Mouse (Mus musculus): ENCODE data around the gene Krt78. TPM values are rescaled to one million over a fixed set of nuclear protein-coding genes. Genes with fewer than 3 reads are reported as not detected.

The Krt78 gene
- total RNA-seq, 2 experiments from 2014 or later = not detected

DNA sequence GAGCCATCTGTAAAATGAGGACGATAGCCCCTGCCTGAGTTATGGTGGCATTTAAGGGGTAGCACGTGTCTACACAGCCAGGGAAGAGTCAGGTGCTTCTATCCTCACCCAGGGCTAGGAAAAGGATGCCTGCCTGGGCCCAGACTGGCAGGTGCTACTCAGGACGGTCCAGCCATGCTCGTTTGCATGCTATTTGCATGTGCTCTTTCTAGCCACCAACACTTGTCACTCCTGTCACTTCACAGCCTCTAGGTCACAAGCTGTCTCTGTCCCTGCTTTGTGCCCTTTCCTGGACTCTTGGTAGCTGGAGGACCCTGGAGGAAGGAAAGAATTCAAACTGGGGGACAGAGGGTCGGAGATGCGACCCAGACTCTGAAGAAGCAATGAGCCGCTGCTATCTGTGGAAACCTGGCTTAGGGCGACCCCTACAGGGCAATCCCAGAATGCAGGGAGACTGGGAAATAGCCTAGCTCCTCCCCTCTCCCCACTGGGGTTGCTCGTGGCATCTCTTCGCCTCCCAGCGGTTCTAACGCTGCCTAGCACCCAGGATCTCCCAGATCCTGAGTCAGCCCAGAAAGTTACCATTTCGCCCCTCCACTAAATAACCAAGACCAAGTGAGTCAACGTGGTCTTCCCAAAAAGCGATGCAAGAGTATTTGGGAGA is 19.5 kb upstream of the Krt78 start:
- peak; percentile 93 to 94 for DNase-seq

DNA sequence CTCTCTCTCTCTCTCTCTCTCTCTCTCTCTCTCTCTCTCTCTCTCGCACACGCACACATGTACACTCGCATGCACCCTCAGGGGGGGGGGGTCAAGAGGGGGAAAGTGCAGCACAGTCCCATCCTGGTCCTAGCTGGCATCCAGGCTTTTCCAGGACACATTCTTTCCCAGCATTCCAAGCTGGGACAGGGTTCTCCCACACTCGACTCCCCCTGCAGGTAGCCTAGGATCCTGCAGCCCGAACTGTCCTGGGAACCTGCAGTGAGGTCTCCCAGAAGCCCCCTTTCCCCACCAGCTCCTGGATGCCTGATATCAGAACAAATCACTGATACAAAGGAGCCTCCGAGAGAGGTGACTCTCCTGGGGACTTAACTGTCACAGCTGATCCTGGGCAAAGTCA is 16.4 kb upstream of the Krt78 start:
- peak; percentile 58 to 62 for DNase-seq

DNA sequence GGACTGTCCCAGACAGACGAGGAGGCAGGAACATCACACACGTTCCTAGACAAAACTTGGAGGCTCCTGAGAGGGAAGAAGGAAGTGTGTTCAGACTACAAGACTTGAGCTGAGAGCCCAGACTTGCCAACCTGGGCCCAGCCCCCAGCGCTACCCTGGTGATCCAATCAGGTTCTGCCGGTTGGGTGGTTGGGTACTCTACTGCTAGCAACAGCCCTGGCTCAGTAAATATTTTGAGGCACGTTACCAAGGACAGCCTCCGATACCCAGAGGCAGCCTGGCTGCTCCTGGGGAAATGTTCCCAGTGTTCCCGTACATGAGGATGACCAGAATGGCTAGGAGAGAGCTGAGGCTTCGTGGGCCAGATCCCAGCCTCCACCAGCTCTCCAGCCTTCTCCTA is 12.7 kb upstream of the Krt78 start:
- DNase-seq = no peak

DNA sequence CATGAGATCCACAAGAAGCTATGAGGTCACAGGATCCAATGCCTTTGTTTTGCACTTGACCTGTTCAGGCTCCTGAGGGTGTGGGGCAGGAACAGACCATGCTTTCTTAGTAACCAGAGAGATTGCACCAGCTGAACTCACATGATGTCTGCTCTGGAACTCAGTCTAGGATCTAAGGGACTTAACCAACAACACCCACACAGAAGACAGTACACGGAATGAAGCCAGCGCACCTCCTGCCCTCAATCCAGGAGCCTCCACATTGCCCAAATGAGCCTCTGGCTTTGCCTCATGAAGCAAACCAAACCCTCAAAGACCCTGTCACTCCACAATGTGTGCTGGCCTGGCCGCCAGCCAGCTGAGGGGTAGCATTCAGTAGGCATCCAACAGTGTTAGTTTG is 4.8 kb upstream of the Krt78 start:
- DNase-seq = no peak

DNA sequence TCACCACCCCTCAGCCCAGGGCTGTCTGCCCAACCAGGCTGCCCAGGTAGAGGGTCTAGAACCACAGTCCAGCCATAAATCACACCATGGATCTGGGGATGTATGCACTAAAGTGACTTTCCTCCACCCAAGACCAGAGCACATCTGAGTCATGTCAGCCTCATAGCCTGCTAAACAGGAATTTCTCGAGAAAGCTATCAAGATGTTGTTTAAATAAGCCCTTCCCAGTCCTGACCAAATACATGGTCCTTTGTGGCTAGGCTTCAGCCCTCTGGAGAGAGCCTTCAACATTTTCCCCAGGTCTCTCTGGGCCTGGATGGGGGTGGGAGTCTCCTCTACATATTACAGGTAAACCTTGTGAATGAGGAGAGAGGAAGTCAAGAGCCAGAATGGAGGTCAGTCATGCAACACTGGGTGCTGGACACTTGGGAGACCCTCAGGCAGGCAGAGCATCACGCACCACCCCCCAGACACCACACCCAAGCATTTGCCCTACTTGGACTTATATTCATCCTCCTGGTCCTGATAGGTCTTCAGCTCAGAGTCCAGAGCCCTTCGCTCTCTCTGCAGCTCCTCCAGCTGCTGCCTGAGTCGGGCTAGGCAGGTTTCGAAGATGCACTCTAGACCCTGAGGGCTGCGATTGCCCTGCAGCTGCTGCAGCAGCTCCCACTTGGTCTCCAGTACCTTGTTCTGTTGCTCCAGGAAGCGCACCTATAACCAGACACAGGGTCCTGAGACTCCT is 1.2 kb downstream of the Krt78 start:
- DNase-seq = no peak

DNA sequence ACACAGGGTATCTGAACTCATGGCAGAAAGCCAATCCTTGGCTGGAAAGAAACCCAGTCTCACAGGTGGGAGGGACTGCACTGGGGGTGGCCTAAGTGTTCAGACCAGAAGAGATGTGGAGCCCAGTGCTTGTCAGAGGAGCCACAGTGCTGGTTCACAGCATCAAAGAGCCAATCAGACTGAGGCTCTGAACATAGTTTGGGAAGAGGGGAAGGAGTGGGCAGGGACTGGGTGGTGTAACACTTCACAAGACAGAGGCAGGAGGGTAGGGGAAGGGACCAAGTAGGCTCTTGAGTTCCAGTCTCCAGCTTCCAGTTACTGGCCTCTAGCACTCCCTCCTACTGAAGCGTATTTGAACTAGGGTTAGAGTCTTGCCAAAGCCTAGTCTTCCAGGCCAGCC is 8.7 kb downstream of the Krt78 start:
- DNase-seq = no peak

DNA sequence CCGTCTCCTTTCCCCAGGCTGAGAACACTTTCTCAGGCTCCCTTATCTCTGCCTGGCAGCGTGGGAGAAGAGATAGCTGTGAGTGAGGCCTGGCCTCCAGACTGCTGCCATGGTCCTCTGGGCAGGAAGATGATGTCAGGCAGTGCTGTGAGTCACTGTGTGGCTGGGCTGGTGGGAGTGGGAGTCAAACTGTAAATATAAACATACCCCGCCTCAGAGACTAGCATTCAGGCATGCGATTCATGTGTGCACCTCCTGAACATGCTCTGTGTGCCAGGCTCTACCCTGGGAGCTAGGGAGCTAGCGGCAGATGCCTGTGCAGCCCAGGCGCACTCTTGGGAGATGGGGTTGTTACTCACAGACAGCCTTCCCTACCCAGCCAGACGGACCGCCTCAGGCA is 12.1 kb downstream of the Krt78 start:
- DNase-seq = peak in 1 of 2 experiments; percentile 21

DNA sequence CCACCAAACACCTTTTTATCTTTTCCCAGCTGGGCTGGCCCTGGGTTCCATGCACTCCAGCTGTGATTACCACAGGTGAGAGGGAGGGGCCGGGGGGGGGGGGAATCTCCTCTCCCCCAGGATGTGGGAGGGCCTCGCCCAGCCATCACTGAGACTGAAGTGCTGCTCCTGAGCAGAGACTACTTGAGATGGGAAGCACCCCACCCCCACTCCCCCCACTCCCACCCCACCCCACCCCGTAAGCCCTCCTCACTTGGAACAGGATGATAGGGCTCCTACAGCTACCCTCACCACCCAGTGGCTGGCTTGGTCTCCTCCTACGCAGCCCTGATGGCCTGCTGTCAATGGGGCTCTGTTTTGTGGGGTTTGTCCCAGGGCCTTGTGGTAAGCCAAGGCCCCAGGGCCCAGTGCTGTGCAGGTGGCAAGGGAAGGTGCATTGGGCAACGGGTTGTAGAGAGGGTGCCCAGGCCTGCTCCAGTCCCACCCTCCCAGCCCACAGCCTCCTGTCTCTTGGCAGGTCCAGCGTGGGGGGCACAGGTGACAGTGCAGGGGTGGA is 13.7 kb downstream of the Krt78 start, which contains the start of gene Krt79:
TSS of gene Krt79 (minus strand) at position 51 of the 556 bp plus-strand sequence.
- DNase-seq = no peak

DNA sequence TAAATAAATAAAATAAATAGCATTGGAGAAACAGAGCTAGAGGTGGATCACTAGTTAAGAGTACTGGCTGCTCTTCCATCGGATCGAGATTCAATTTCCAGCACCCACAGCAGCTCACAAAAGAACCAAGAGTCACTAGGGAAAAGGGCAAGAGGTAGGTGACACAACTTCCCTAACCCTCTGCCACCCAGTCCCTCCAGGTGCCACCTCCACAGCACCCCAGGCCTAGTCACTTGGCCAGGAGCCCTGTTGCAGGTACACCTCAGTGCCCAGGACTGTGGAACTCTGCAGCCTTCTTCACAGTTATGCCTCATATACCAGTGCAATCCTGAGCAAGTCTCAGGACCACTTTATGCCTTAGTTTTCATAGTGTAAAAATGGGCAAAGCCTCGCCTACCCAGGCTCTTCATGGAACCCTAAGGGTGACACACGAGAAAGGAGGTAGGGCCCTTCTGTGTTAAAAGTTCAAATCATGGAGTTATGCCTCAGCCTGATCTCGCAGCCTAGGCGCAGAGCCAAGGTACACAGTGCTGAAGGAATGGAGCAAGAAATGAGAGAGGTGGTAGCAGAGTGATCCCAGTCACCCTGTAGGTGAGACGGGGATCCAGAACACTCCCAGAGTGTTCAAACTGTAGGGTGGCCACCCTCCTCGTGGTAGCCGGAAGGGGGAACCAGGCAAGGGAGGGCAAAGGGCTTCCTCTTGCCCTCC is 15.3 kb downstream of the Krt78 start:
- peak in 1 of 2 experiments; percentile 43 for DNase-seq

DNA sequence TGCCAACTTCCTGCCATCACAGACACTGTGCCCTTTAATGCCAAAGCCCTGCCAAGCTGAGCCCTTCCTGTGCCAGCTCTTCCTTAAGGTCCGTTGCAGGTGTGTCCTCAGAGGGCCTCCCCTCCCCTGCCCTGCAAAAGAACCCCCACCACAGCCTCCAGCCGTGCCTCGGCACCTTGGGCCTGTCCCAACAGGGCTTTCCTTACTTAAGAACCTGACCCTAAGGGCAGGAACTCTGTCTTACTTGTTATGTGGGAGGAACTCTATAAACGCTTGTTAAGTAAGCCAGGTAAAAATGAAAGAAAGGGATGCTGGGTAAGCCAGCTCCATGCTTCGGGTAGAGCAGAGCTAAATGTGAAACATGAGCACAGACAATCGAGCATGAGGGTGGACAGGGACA is 21.1 kb downstream of the Krt78 start:
- no peak for DNase-seq

DNA sequence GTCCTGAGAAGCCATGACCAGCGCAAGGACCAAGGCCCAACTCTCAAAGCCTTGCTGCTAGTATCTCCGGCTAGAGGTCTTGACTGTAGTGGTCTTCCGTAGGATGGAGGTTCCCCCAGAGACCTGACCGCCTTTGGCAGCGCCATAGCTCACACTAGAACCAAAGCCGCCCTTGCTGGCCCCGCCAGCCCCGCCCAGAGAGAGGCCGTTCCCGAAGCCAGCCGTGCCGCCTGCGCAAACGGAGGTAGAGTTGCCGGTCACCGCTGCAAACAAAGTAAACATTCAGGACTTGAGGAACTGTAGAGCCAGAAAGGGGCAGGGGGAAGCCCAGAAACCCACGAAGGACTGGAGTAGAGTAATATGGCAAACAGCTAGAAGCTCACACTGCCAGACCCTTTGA is 24.4 kb downstream of the Krt78 start:
- DNase-seq = peak; percentile 66 to 72

DNA sequence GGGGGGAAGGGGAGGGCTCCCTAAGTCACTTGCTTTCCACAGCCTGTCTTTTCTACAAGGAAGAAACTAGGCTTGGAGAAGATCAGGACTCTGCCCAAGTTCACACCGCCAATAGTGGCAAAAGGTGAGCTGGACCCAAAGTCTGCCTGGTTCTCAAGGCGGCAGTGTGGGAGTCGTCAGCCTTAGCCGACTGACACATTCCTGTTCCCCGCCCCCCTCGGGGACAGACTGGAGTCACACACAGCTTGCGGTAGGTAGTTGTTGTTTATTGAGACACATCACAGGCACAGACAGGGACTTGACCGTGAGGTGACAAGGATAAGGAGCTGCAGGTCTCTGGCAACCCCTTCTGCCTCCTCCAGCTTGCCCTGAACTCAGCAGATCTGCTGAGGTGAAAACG is 25.0 kb downstream of the Krt78 start:
- peak in 1 of 2 experiments; percentile 53 for DNase-seq

DNA sequence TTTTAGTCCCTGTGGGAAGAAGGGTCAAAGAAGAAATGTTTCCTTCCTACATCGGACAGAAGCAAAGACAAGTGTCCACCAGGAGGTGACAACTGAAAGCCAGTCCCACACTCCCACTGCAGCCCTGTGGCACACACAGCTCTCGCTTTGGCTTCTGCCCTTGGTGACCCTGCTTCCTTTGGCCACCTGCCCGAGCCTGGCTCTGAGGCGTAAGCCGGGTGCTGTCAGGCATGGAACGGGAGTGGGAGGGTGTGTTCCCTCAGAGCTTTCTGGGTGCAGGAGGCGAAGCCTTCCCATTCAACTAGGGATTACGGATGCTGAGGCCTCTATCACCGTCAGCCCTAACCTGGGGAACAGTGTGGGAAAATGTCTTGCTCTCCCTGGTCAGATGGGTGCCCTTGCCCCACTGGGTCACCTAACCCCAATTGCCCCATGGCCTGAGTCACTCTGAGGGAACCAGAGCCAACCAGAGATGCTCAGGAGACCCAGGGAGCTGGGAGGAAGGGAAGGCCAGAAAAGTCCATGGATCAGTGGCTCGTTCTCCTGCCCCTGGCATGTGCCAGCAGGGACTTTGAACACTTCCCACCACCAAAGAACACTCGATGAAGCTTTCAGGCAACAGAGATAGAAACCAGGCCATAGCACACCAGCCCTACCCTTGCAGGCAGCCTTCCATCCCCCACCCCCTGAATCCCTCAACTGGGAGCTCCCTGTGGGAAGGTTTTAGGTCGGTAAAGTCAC is 26.6 kb downstream of the Krt78 start:
- DNase-seq = peak; percentile 64 to 70

DNA sequence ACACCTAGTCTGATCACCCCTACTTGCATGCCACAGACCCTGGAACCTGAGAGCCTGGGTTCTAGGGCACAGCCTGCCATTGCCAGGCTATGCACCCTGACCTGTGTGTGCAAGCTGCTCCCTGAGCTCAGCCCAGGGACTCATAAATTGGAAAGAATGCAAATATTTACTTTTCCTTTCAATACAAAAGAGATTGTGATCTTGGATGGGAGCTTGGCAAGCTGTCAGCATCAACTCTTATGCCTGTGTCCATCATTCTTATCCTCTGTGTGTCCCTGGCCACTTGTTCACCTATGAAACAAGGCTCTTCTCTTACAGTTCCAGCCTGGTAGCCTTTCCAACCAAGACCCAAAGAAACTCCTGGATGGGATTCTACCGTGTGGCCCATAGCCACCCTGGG is 29.0 kb downstream of the Krt78 start:
- no peak for DNase-seq

DNA sequence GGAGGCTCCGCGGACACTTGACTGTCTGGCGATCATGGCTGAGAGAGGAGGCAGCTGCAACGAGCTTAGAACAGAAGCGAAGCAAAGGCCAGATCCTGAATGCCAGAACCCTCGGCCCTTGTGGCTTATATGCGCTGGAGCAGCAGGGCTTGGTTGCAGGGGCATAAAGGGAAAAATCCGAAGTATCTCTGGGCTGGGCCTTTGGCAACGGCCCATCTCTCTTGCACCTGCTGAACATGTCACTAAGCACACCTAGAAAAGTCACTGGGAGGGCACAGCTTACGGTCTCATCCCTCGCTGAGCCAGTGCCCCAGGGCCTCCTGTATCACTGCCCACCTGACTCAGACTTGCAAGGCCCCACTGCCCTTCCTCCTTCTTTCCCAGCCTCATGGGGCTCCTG is 29.5 kb downstream of the Krt78 start, which contains the start of gene Krt4:
TSS of gene Krt4 (minus strand) at position 101 of the 400 bp plus-strand sequence.
- DNase-seq = no peak

DNA sequence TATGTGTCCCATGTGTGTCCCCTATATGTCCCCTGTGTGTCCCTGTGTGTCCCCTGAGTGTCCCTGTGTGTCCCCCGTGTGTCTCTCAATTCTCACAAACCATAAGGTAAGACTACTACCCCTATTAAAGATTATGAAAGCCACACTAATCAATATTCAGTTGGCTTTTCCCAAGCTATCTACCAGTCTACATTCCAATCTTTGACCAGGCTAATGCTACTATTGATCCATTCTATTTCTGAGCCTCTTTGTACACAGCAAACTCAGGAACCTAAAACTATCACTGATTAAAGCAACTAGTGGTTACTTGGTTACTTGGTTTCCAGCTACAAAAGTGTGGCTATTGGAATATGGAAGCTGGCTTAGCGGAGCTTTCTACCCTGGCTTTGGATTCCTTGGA is 31.8 kb downstream of the Krt78 start:
- no peak for DNase-seq

DNA sequence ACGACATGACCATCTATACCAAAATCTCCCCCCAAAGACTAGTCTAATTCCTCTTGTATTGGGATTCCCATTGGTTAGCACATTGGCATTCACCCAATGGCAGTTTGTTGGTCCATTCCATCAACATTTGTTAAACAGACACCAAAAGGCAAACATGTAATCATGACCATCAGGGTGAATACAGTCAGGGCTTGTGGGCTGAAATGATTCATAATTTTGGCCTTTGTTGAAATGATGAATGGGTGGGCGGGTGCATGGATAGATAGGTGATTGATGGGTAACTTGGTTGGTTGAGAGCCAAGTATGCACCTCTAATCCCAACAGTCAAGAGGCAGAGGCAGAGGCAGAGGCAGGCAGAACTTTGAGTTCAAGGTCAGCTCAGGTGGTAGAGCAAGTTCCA is 38.0 kb downstream of the Krt78 start:
- DNase-seq = no peak

DNA sequence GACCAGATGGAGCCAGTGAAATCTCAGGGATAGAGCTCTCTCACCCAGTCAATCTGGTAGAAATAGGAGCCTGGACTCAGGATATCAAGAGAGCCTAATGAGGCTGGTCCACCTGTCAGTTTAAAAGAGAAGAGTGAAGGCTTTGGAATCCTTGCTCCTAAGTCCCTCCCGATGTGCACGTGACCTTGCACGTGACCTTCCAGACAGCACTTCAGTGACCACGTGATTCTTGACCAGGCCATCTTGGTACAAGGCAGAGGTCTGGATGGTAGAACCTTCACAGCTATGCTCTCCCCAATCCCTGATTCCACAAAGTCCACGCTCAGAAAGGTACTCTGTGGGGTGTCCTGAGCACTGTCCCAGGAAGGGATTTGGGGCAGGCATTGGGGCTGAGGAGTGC is 49.2 kb downstream of the Krt78 start:
- no peak for DNase-seq

DNA sequence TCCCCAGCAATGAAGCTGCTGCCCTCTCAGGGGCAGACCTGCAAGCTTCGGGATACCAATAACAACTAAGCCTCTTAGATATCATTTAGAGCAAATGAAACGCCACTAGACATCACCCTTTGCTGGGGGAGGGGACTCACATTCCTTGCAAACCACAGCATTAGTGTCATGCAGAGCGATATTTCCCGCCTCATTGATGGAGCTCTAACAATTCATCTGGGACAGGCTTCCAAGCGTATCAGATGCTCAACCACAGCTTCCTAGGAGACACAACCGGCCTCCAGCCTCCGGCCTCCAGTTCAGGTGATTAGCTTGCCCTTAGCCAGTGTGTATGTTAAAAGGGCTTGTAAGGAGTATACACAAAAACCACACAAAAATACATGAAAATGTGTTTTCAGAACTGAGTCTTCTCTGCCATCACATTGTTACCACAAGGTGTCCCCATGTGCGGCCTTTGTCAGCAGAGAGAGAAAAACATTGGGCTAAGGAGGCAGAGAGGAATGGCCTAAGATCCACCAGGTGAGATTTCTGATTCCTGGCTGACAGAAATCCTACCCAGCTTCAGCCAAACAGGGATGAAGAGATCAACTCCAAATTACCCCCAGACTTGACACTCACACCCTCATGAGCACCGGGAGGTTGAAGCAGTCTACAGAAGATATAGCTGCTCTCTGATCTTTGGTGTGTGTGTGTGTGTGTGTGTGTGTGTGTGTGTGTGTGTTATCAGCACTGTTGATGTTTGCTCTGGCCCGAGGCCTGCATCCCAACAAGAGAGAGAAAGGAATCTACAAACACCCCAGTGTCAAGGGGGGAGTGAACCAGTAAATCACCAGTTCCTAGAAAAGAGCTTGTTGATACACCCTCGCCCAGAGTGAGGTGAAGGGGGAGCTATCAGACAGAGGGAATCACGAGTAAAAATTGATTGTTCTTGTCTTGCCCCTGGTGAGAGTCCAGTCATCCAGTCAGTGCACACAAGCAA is 51.6 kb downstream of the Krt78 start:
- no peak for DNase-seq

Data from adrenal gland, postnatal 36 days (tissue).